Mouse (Mus musculus): ENCODE data around the gene Nlk. TPM values are rescaled to one million over a fixed set of nuclear protein-coding genes. Genes with fewer than 3 reads are reported as not detected.

The Nlk gene
- total and polyA plus RNA-seq, 3 experiments = 14.8 to 22.4 (median 20.4) TPM

DNA sequence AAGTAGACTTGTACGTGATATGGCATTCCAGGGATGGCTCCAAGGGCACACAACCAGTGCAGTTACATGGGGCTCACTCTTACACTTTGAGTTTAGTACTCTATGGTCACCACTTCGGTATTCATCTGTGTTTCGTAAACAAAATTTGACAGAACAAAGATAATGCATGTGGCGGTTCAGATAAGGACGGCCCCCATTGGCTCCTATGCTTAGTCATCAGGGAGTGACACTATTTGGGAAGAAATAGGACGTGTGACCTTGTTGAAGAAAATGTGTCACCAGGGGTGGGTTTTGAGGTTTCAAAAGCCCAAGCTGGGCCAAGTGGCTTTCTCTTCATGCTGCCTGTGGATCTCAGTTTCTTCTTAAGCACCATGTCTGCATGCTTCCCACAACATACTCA is 35.4 kb upstream of the Nlk start:
- no peak for DNase-seq (ENCODE audit: extremely low read depth)
- Histone ChIP-seq H3K9ac (ENCODE audit: insufficient read depth, low read depth) (no peak overlapping the region), H3K4me1 (ENCODE audit: control insufficient read depth in 1 of 2, insufficient read depth in 2 of 2) (no peaks in the 10 kb centered on the region), H3K4me2 (ENCODE audit: insufficient read depth, low read depth, poor library complexity, severe bottlenecking) (no peak overlapping the region), H3K27me3 (replicated peaks) (peaks cover 10% of the 10 kb centered on the region), H3K27ac (ENCODE audit: insufficient read depth, low read depth) (no peak overlapping the region), H3K79me2 (replicated peaks; ENCODE audit: control insufficient read depth, extremely low read depth, insufficient read depth, poor library complexity, severe bottlenecking) (no peaks in the 10 kb centered on the region), H3K36me3 (replicated peaks in 1 of 2; ENCODE audit: control insufficient read depth in 1 of 2, insufficient read depth in 1 of 2, low read length in 1 of 2) (no peaks in the 10 kb centered on the region), H3K9me3 (replicated peaks; ENCODE audit: low read length) (no peaks in the 10 kb centered on the region), H3K4me3 (replicated peaks in 1 of 3; ENCODE audit: low read depth in 2 of 3, low read length in 2 of 3, poor library complexity in 1 of 3) (no peak overlapping the region)
- TF ChIP-seq USF1 (IDR thresholded peaks at IDR 0.05; ENCODE audit: low read depth, low read length) = no peak
- no peak for TF ChIP-seq SIN3A (IDR thresholded peaks at IDR 0.05; ENCODE audit: low read length)
- no peak for TF ChIP-seq TBP (conservative IDR thresholded peaks at IDR 0.05; ENCODE audit: low read depth, low read length)
- no peak for TF ChIP-seq EP300 (IDR thresholded peaks at IDR 0.05; ENCODE audit: low read length)
- no peak for TF ChIP-seq KAT2A (IDR thresholded peaks at IDR 0.05; ENCODE audit: insufficient replicate concordance, low read length)
- TF ChIP-seq ZMIZ1 (IDR thresholded peaks at IDR 0.05; ENCODE audit: low read depth, low read length) = no peak
- TF ChIP-seq CTCF (conservative IDR thresholded peaks at IDR 0.05 in 1 of 2, IDR thresholded peaks at IDR 0.05 in 1 of 2; ENCODE audit: low read depth in 2 of 2, low read length in 2 of 2) = no peak
- TF ChIP-seq CHD2 (IDR thresholded peaks at IDR 0.05; ENCODE audit: low read length) = no peak
- TF ChIP-seq TCF12 (IDR thresholded peaks at IDR 0.05; ENCODE audit: low read depth, low read length) = no peak
- no peak for TF ChIP-seq USF2 (conservative IDR thresholded peaks at IDR 0.05; ENCODE audit: low read depth, low read length)
- no peak for TF ChIP-seq POLR2AphosphoS2 (IDR thresholded peaks at IDR 0.05; ENCODE audit: low read depth, low read length)
- TF ChIP-seq JUN (IDR thresholded peaks at IDR 0.05; ENCODE audit: insufficient read depth, low read depth, low read length) = no peak
- no peak for TF ChIP-seq NELFE (IDR thresholded peaks at IDR 0.05; ENCODE audit: low read depth, low read length)
- TF ChIP-seq MAZ (IDR thresholded peaks at IDR 0.05; ENCODE audit: low read depth, low read length) = no peak
- no peak for TF ChIP-seq UBTF (IDR thresholded peaks at IDR 0.05; ENCODE audit: low read depth, low read length)
- TF ChIP-seq IRF4 (IDR thresholded peaks at IDR 0.05; ENCODE audit: low read depth, low read length) = no peak
- TF ChIP-seq ELF1 (IDR thresholded peaks at IDR 0.05; ENCODE audit: low read depth, low read length) = no peak
- no peak for TF ChIP-seq NRF1 (IDR thresholded peaks at IDR 0.05; ENCODE audit: low read depth, low read length)
- dilution Hi-C loops (cut with MboI; ENCODE audit: extremely low pct_ligation_motif_present, extremely low pct_unique_long_range_greater_than_20kb, low sequenced_read_pairs) = no loop called here
- in situ Hi-C loops (cut with MboI; ENCODE audit: low pct_ligation_motif_present, low pct_unique_long_range_greater_than_20kb, low sequenced_read_pairs) = no loop called here

DNA sequence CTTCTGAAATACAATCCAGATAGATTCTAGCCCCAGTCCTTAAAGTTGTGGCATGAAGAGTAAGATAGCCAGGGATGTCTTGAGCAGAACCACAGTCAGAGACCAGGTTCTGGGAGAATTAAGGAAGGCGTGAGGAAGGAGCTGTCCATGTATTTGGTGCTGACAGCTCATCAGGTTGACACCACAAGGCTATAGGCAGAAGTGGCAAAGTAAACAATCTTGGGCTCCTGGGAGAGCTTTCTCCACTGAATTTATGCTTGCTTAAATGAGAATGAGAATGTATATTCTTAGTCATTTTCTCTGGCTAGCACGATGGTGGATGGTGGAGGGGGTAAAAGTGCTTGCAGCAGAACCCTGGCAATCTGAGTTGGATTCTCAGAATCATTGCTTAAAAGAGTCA is 33.7 kb upstream of the Nlk start:
- Histone ChIP-seq H3K27ac (ENCODE audit: insufficient read depth, low read depth) (no peak overlapping the region), H3K4me1 (ENCODE audit: control insufficient read depth in 1 of 2, insufficient read depth in 2 of 2) (no peaks in the 10 kb centered on the region), H3K4me3 (replicated peaks in 1 of 3; ENCODE audit: low read depth in 2 of 3, low read length in 2 of 3, poor library complexity in 1 of 3) (no peak overlapping the region), H3K9me3 (replicated peaks; ENCODE audit: low read length) (no peaks in the 10 kb centered on the region), H3K9ac (ENCODE audit: insufficient read depth, low read depth) (no peak overlapping the region), H3K36me3 (replicated peaks in 1 of 2; ENCODE audit: control insufficient read depth in 1 of 2, insufficient read depth in 1 of 2, low read length in 1 of 2) (no peaks in the 10 kb centered on the region), H3K4me2 (ENCODE audit: insufficient read depth, low read depth, poor library complexity, severe bottlenecking) (no peak overlapping the region), H3K79me2 (replicated peaks; ENCODE audit: control insufficient read depth, extremely low read depth, insufficient read depth, poor library complexity, severe bottlenecking) (no peaks in the 10 kb centered on the region), H3K27me3 (replicated peaks) (peaks cover 17% of the 10 kb centered on the region)
- no peak for DNase-seq (ENCODE audit: extremely low read depth)
- in situ Hi-C loops (cut with MboI; ENCODE audit: low pct_ligation_motif_present, low pct_unique_long_range_greater_than_20kb, low sequenced_read_pairs) (no loop called here), dilution Hi-C loops (cut with MboI; ENCODE audit: extremely low pct_ligation_motif_present, extremely low pct_unique_long_range_greater_than_20kb, low sequenced_read_pairs) (no loop called here)
- TF ChIP-seq USF1 (IDR thresholded peaks at IDR 0.05; ENCODE audit: low read depth, low read length) = no peak
- TF ChIP-seq ELF1 (IDR thresholded peaks at IDR 0.05; ENCODE audit: low read depth, low read length) = no peak
- no peak for TF ChIP-seq GABPA (IDR thresholded peaks at IDR 0.05; ENCODE audit: insufficient replicate concordance, low read depth, low read length)
- TF ChIP-seq SMC3 (IDR thresholded peaks at IDR 0.05; ENCODE audit: low read depth, low read length) = no peak
- no peak for TF ChIP-seq SIN3A (IDR thresholded peaks at IDR 0.05; ENCODE audit: low read length)
- TF ChIP-seq NRF1 (IDR thresholded peaks at IDR 0.05; ENCODE audit: low read depth, low read length) = no peak
- TF ChIP-seq CHD1 (IDR thresholded peaks at IDR 0.05; ENCODE audit: low read depth, low read length) = no peak
- TF ChIP-seq MEF2A (IDR thresholded peaks at IDR 0.05; ENCODE audit: borderline replicate concordance, low read depth, low read length) = no peak
- TF ChIP-seq PAX5 (IDR thresholded peaks at IDR 0.05; ENCODE audit: low read length) = no peak
- TF ChIP-seq MYC (IDR thresholded peaks at IDR 0.05; ENCODE audit: low read depth, low read length) = no peak
- TF ChIP-seq NELFE (IDR thresholded peaks at IDR 0.05; ENCODE audit: low read depth, low read length) = no peak
- no peak for TF ChIP-seq POLR2AphosphoS2 (IDR thresholded peaks at IDR 0.05; ENCODE audit: low read depth, low read length)
- TF ChIP-seq CTCF (conservative IDR thresholded peaks at IDR 0.05 in 1 of 2, IDR thresholded peaks at IDR 0.05 in 1 of 2; ENCODE audit: low read depth in 2 of 2, low read length in 2 of 2) = no peak
- TF ChIP-seq MXI1 (IDR thresholded peaks at IDR 0.05; ENCODE audit: low read depth, low read length) = no peak
- no peak for TF ChIP-seq CHD2 (IDR thresholded peaks at IDR 0.05; ENCODE audit: low read length)
